Mouse (Mus musculus) hindbrain, embryonic 16.5 days (tissue): ENCODE measurements around the gene Akap12. TPM values are rescaled to one million over a fixed set of nuclear protein-coding genes. Genes with fewer than 3 reads are reported as not detected.

Source experiments
- ATAC-seq: fragments of 200-750 bp; cut with Nextera tagmentation; 2 replicates; pipeline ENCODE4 v1.8.0; 2017; ENCODE audit warnings: moderate TSS enrichment, moderate library complexity
- H3K27ac ChIP-seq: fragments of 300-500 bp; sonication (generic); 2 replicates; pipeline ENCODE4 v1.5.1; 2014; ENCODE audit warnings: low read depth, mild to moderate bottlenecking, control low read depth, low read length, moderate library complexity
- H3K27me3 ChIP-seq: fragments of 300-500 bp; sonication (generic); replicated peaks from 2 replicates; pipeline ENCODE4 v1.6.1; 2014; ENCODE audit warnings: low read length; ENCODE audit not compliant: control insufficient read depth, insufficient read depth
- H3K36me3 ChIP-seq: fragments of 300-500 bp; sonication (generic); 2 replicates; pipeline ENCODE4 v1.6.1; 2014; ENCODE audit warnings: mild to moderate bottlenecking, low read length, moderate library complexity, mixed read lengths; ENCODE audit not compliant: control insufficient read depth, insufficient read depth
- H3K4me1 ChIP-seq: fragments of 300-500 bp; sonication (generic); 2 replicates; pipeline ENCODE4 v1.6.1; 2014; ENCODE audit warnings: low read depth, low read length; ENCODE audit not compliant: control insufficient read depth, insufficient read depth
- H3K4me2 ChIP-seq: fragments of 300-500 bp; sonication (generic); 2 replicates; pipeline ENCODE4 v1.6.1; 2014; ENCODE audit warnings: mild to moderate bottlenecking, low read length, control low read depth, moderate library complexity
- H3K4me3 ChIP-seq: fragments of 300-500 bp; sonication (generic); 2 replicates; pipeline ENCODE4 v1.5.1; 2014; ENCODE audit warnings: mild to moderate bottlenecking, low read length, control low read depth, moderate library complexity
- H3K9ac ChIP-seq: fragments of 300-500 bp; sonication (generic); 2 replicates; pipeline ENCODE4 v1.6.1; 2014; ENCODE audit warnings: low read depth, mild to moderate bottlenecking, control low read depth, low read length, moderate library complexity
- H3K9me3 ChIP-seq: fragments of 300-500 bp; sonication (generic); 2 replicates; pipeline ENCODE4 v1.6.1; 2014; ENCODE audit warnings: mild to moderate bottlenecking, low read length, moderate library complexity; ENCODE audit not compliant: control insufficient read depth
- WGBS: fragments of 180-500 bp; shearing (Covaris S2); extraction: QIAGEN DNeasy Blood & Tissue Kit; methylation state at CpG from one replicate; pipeline ENCODE4 v1.1.7; 2014; 5-methylcytosine and 5-hydroxymethylcytosine counted together
- polyA plus RNA-seq: library from polyadenylated mRNA; unstranded; fragments of >200 nt; fragmentation: Nextera tagmentation; extraction: Ambion mirVana; gene quantifications from 2 replicates; pipeline ENCODE4 v1.2.1, GENCODE M21; 2015

Akap12 gene
- polyA plus RNA-seq, 1 experiment from 2014 or later, result 42.4 TPM

DNA sequence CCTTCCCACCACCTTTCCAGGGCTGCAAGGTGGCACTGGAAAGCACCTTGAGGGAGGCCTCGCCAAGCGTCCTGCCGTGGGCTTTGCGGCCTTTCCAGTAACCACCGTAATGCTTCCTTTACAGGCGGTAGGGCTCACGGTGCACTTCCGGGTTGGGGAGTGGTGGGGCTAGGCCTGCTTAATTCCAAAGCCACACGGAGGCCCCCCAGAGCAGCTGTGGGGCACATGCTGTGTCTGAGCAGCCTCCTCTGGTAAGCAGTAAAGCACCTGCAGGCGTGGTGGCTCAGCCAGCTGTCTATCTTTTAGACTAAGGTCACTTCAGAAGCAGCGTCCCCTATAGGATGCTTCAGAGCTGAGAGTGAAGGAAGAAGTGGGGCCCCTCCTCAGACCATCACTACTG is 103.9 kb downstream of the Akap12 start:
- H3K4me3 ChIP-seq, result no peak overlapping the region
- ATAC-seq, result no peak
- no peaks in the 10 kb centered on the region for H3K9me3 ChIP-seq
- H3K27ac ChIP-seq, result no peak overlapping the region
- no peaks in the 10 kb centered on the region for H3K4me1 ChIP-seq
- no peaks in the 10 kb centered on the region for H3K27me3 ChIP-seq
- no peak overlapping the region for H3K4me2 ChIP-seq
- H3K9ac ChIP-seq, result no peak overlapping the region
- H3K36me3 ChIP-seq, result peaks cover 14% of the 10 kb centered on the region
- 90% methylated on average over 11 of the region's 11 CpGs for WGBS

- peaks cover 14% of the 10 kb centered on the region for H3K36me3 ChIP-seq
- no peak overlapping the region for H3K4me3 ChIP-seq
- H3K9ac ChIP-seq, result no peak overlapping the region
- peak; percentile 60 for ATAC-seq
- H3K27ac ChIP-seq, result no peak overlapping the region
- H3K9me3 ChIP-seq, result no peaks in the 10 kb centered on the region
- WGBS, result 44% methylated on average over 5 of the region's 5 CpGs
- no peak overlapping the region for H3K4me2 ChIP-seq
- no peaks in the 10 kb centered on the region for H3K27me3 ChIP-seq
- no peaks in the 10 kb centered on the region for H3K4me1 ChIP-seq
Measured at GRCm38 (mm10) chr10:4372011-4372410, 105.8 kb downstream of the Akap12 start.

DNA sequence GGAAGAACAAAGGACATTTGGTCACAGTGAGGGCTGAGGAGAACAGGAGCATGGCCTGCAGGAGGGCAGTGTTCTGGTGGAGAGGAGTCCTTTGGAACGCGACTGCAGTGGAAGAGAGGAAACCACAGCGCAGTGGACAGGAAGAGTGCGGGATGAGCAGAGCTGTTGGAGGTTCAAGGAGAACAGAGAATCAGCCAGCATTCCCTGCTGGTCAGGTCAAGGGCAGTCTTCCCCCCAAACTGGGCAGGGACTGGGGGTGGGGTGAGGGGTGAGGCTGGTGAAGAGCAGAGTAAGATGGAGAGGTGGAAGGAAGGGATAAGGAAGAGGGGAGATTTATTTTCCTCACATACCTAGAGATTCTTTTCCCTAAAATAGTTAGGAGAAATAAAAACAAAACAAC is 107.4 kb downstream of the Akap12 start:
- no peak overlapping the region for H3K9ac ChIP-seq
- H3K4me1 ChIP-seq, result no peaks in the 10 kb centered on the region
- no peak overlapping the region for H3K27ac ChIP-seq
- no peak for ATAC-seq
- no peaks in the 10 kb centered on the region for H3K27me3 ChIP-seq
- no peak overlapping the region for H3K4me3 ChIP-seq
- WGBS, result 70% methylated on average over 4 of the region's 4 CpGs
- H3K36me3 ChIP-seq, result peaks cover 7% of the 10 kb centered on the region
- no peak overlapping the region for H3K4me2 ChIP-seq
- H3K9me3 ChIP-seq, result no peaks in the 10 kb centered on the region

GRCm38 (mm10) chr10:4374239-4374638 is 108.1 kb downstream of the Akap12 start:
- 96% methylated on average over 7 of the region's 7 CpGs for WGBS
- Histone ChIP-seq H3K9me3 (no peaks in the 10 kb centered on the region), H3K4me1 (no peaks in the 10 kb centered on the region), H3K36me3 (0 out of 2 replicates have a peak, but pooled peaks cover 2% of the 10 kb centered on the region), H3K27me3 (no peaks in the 10 kb centered on the region), H3K4me2 (no peak overlapping the region), H3K27ac (no peak overlapping the region), H3K4me3 (no peak overlapping the region), H3K9ac (no peak overlapping the region)
- ATAC-seq, result no peak

- Histone ChIP-seq H3K4me1 (no peaks in the 10 kb centered on the region), H3K27ac (no peak overlapping the region), H3K36me3 (0 out of 2 replicates have a peak, but pooled peaks cover 1% of the 10 kb centered on the region), H3K4me3 (no peak overlapping the region), H3K9me3 (no peaks in the 10 kb centered on the region), H3K27me3 (no peaks in the 10 kb centered on the region), H3K9ac (no peak overlapping the region), H3K4me2 (no peak overlapping the region)
- 83% methylated on average over 4 of the region's 4 CpGs for WGBS
- no peak for ATAC-seq
Measured at GRCm38 (mm10) chr10:4374734-4375133, 108.6 kb downstream of the Akap12 start.

DNA sequence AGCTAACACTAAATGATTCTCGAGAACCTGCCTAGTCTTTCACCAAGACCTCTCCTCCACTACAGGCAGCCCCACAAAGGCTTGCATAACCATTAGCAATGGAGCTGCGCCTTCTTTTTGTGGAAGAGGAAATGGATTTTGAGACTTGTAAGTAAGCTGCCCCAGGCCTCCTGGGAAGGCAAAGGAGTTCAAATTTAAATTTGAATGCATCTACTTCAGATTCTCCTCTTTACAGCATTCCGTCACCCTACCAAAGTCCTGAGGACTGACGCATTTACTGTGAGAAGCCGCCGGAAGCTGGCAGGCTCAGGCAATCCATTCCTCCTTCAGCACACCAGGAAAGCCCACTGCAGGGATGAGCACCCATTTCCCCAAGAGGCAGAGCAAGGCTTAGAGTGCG is 109.1 kb downstream of the Akap12 start:
- WGBS, result 30% methylated on average over 7 of the region's 7 CpGs
- ATAC-seq, result no peak
- no peak overlapping the region for H3K9ac ChIP-seq

DNA sequence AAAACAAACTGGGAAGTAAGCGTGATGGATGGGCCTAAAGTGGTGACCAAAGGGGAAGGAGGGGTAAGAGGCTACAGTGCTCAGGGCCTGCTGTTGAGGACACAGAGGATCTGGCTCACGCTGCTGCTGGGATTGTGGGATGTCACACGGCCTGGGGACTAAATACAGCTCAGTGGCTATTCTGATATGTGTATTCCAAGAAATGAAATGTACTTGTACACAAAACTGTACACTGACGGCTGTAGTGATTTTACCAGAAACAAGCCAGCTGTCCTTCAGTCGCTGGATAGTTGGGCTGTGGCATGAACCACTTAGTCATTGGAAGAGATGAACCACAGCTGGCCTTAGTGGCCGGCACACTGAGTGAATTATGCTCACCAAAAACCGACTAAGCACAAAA is 110.3 kb downstream of the Akap12 start:
- Histone ChIP-seq H3K9me3 (no peaks in the 10 kb centered on the region), H3K4me3 (no peak overlapping the region), H3K9ac (no peak overlapping the region), H3K4me2 (no peak overlapping the region), H3K27me3 (no peaks in the 10 kb centered on the region), H3K27ac (no peak overlapping the region), H3K36me3 (no peaks in the 10 kb centered on the region), H3K4me1 (no peaks in the 10 kb centered on the region)
- 84% methylated on average over 7 of the region's 7 CpGs for WGBS
- ATAC-seq, result no peak

More for the DNA sequence above, 109.1 kb downstream of the Akap12 start:
- Histone ChIP-seq H3K4me3 (no peak overlapping the region), H3K27me3 (no peaks in the 10 kb centered on the region), H3K9me3 (no peaks in the 10 kb centered on the region), H3K4me1 (no peaks in the 10 kb centered on the region), H3K4me2 (no peak overlapping the region), H3K36me3 (no peaks in the 10 kb centered on the region), H3K27ac (no peak overlapping the region)

- Histone ChIP-seq H3K27ac (no peak overlapping the region), H3K4me2 (no peak overlapping the region), H3K4me1 (no peaks in the 10 kb centered on the region), H3K36me3 (no peaks in the 10 kb centered on the region), H3K9me3 (no peaks in the 10 kb centered on the region), H3K27me3 (no peaks in the 10 kb centered on the region), H3K4me3 (no peak overlapping the region), H3K9ac (no peak overlapping the region)
- no peak for ATAC-seq
- 88% methylated on average over 7 of the region's 7 CpGs for WGBS
Measured at GRCm38 (mm10) chr10:4376931-4377330, 110.8 kb downstream of the Akap12 start.

DNA sequence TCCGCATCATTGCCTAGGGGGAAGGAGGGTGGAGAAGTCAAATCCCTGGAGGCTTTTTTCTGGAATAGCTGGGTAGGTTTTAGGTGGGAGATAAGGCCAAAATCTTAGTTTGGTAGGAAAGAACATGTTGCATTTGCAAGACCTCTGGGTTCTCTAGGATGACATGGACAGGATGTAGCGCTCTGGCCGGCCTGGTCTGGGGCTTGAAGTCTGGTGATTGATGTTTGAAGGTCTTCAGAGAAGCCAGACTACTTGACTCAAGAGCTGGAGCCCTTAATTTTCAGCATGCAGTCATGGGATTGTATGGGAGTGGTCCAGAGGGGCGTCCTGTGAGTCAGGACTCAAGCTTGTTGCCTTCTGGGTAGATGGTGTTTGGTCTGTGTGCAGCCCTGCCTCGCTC is 114.6 kb downstream of the Akap12 start:
- ATAC-seq, result no peak
- Histone ChIP-seq H3K4me3 (no peak overlapping the region), H3K4me2 (no peak overlapping the region), H3K9ac (no peak overlapping the region), H3K4me1 (peaks cover 1% of the 10 kb centered on the region), H3K36me3 (no peaks in the 10 kb centered on the region), H3K27ac (no peak overlapping the region), H3K27me3 (no peaks in the 10 kb centered on the region), H3K9me3 (no peaks in the 10 kb centered on the region)
- WGBS, result 93% methylated on average over 5 of the region's 5 CpGs

- Histone ChIP-seq H3K4me1 (peaks cover 10% of the 10 kb centered on the region), H3K9ac (no peak overlapping the region), H3K9me3 (no peaks in the 10 kb centered on the region), H3K36me3 (no peaks in the 10 kb centered on the region), H3K27me3 (no peaks in the 10 kb centered on the region), H3K27ac (no peak overlapping the region), H3K4me2 (no peak overlapping the region), H3K4me3 (no peak overlapping the region)
- no peak for ATAC-seq
- 93% methylated on average over 7 of the region's 7 CpGs for WGBS
Measured at GRCm38 (mm10) chr10:4384244-4384643, 118.1 kb downstream of the Akap12 start.
